In the genomic region with DNA sequence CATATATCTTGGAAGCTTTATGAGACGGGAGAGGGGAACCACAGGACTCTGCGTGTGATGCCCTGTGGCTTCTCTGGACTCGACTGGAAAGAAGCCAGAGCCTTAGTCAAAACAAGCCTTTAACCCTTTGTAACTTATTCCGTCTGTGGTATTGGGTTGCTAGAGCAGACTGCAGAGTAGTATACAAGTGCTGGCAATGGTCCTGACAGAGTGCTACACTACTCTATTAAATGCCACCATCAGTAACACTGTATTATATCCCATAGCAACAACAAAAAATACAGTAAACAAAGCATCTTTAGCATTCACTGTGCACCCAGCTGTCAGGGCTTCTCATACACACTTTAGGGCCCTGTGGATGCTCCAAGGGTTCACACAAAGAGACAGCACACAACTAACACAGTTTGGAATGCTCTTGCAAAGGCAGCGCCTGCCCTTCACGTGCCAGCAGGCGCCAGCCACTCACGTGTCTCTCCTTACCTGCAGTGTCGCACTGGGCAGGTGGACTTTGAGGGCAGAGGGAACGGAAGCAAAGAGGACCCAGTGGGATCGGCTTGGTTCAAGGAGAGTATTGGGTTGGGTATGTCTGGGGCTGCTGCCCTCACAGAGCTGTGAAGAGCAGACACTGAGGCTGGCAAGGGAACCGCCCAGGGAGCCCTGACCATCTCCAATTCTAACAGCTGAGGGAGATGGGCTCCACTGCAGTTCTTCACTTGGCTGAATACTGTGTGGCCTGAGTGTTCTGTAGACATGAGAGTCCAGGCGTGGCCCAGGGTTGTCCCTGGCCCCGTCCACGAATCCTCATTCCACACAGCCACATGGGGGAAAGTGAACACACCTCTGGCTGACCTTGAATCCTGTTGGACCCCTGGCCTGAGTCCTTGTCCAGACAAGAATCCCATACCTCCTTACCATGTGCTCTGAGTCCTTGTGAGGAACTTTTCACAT, we compare ENCODE assay signal across 19 mouse cellular contexts.
DNase-seq lines count a peak whose midpoint lies in the region; ATAC-seq and TF ChIP-seq lines count a peak whose summit lies in the region.
"Had no signal": no experiment of that assay in that cellular context is flagged by ENCODE, and none has a peak within 500 bp of the region (broad histone marks: within the 10 kb centered on the region; RNA-seq: fewer than 3 reads in every experiment).

No protein-coding gene starts in this region.

- no peak for TF ChIP-seq CTCF in midbrain, postnatal 0 days (IDR thresholded peaks at IDR 0.05)

- no peak for DNase-seq in forebrain, embryonic 10.5 days (ENCODE audit: extremely low spot score, low spot score)
- DNase-seq in hindbrain, embryonic 14.5 days (ENCODE audit: low spot score): peak; percentile 33
- DNase-seq in hindbrain, embryonic 11.5 days (ENCODE audit: low spot score): no peak
- DNase-seq in midbrain, postnatal 0 days (ENCODE audit: low spot score): no peak
- DNase-seq in right cerebral cortex, postnatal 4 days: no peak
- DNase-seq: gastrocnemius, adult 2 months; gastrocnemius, postnatal 36 days; heart, adult 2 months; thymus, adult 2 months; thymus, postnatal 36 days had no signal

- H3K36me3 ChIP-seq in forebrain, embryonic 13.5 days (ENCODE audit: poor library complexity, severe bottlenecking): no peaks in the 10 kb centered on the region
- no peaks in the 10 kb centered on the region for H3K36me3 ChIP-seq in forebrain, embryonic 10.5 days (replicated peaks)
- H3K36me3 ChIP-seq in hindbrain, embryonic 14.5 days (replicated peaks; ENCODE audit: control insufficient read depth, insufficient read depth): no peaks in the 10 kb centered on the region
- H3K36me3 ChIP-seq in hindbrain, embryonic 11.5 days (ENCODE audit: control insufficient read depth, insufficient read depth, low read length): no peaks in the 10 kb centered on the region
- no peaks in the 10 kb centered on the region for H3K36me3 ChIP-seq in midbrain, embryonic 13.5 days
- no peaks in the 10 kb centered on the region for H3K36me3 ChIP-seq in midbrain, postnatal 0 days (ENCODE audit: insufficient read depth, low read length)
- H3K36me3 ChIP-seq: embryonic facial prominence, embryonic 15.5 days; hindbrain, embryonic 15.5 days; intestine, embryonic 15.5 days; limb, embryonic 13.5 days; midbrain, embryonic 15.5 days had no signal

- ATAC-seq in forebrain, embryonic 13.5 days: peak; percentile 46
- ATAC-seq in hindbrain, embryonic 14.5 days (ENCODE audit: low FRiP score): peak; percentile 57; the same call in 1 of the 2 replicates
- ATAC-seq in hindbrain, embryonic 11.5 days (ENCODE audit: low FRiP score): no peak
- ATAC-seq in midbrain, embryonic 13.5 days: peak; percentile 10; the same call in 1 of the 2 replicates
- no peak for ATAC-seq in midbrain, postnatal 0 days (ENCODE audit: low FRiP score)
- ATAC-seq: intestine, embryonic 15.5 days had no signal

- H3K4me1 ChIP-seq in forebrain, embryonic 13.5 days: peaks cover 43% of the 10 kb centered on the region
- H3K4me1 ChIP-seq in forebrain, embryonic 10.5 days: peaks cover 43% of the 10 kb centered on the region
- peaks cover 8% of the 10 kb centered on the region; the same call in 1 of the 2 replicates for H3K4me1 ChIP-seq in hindbrain, embryonic 14.5 days (replicated peaks; ENCODE audit: control insufficient read depth, insufficient read depth, low read length)
- 0 out of 2 replicates have a peak, but pooled peaks cover 2% of the 10 kb centered on the region for H3K4me1 ChIP-seq in hindbrain, embryonic 11.5 days (replicated peaks; ENCODE audit: control insufficient read depth, insufficient read depth, low read length)
- peaks cover 25% of the 10 kb centered on the region for H3K4me1 ChIP-seq in midbrain, embryonic 13.5 days (replicated peaks)
- H3K4me1 ChIP-seq in midbrain, postnatal 0 days (ENCODE audit: insufficient read depth, low read length): 0 out of 2 replicates have a peak, but pooled peaks cover 5% of the 10 kb centered on the region
- H3K4me1 ChIP-seq: embryonic facial prominence, embryonic 15.5 days; intestine, embryonic 15.5 days; limb, embryonic 13.5 days had no signal

- no peak overlapping the region for H3K9ac ChIP-seq in forebrain, embryonic 13.5 days
- no peak overlapping the region for H3K9ac ChIP-seq in hindbrain, embryonic 14.5 days
- no peak overlapping the region for H3K9ac ChIP-seq in hindbrain, embryonic 11.5 days (ENCODE audit: low read depth, low read length)
- no peak overlapping the region for H3K9ac ChIP-seq in midbrain, embryonic 13.5 days (replicated peaks)
- no peak overlapping the region for H3K9ac ChIP-seq in midbrain, postnatal 0 days (replicated peaks; ENCODE audit: low read length, poor library complexity, severe bottlenecking)
- H3K9ac ChIP-seq: embryonic facial prominence, embryonic 15.5 days; hindbrain, embryonic 15.5 days; intestine, embryonic 15.5 days; limb, embryonic 13.5 days; midbrain, embryonic 15.5 days had no signal

- no peak overlapping the region for H3K4me3 ChIP-seq in forebrain, embryonic 13.5 days
- H3K4me3 ChIP-seq in forebrain, embryonic 10.5 days: no peak overlapping the region
- H3K4me3 ChIP-seq in hindbrain, embryonic 14.5 days (replicated peaks; ENCODE audit: low read length): no peak overlapping the region
- no peak overlapping the region for H3K4me3 ChIP-seq in hindbrain, embryonic 11.5 days (ENCODE audit: low read depth, low read length)
- H3K4me3 ChIP-seq in midbrain, embryonic 13.5 days (replicated peaks): no peak overlapping the region
- no peak overlapping the region for H3K4me3 ChIP-seq in midbrain, postnatal 0 days (ENCODE audit: low read depth, low read length)
- H3K4me3 ChIP-seq: embryonic facial prominence, embryonic 15.5 days; gastrocnemius, adult 2 months; heart, adult 2 months; hindbrain, embryonic 15.5 days; intestine, embryonic 15.5 days; limb, embryonic 13.5 days; midbrain, embryonic 15.5 days had no signal

- no peaks in the 10 kb centered on the region for H3K9me3 ChIP-seq in forebrain, embryonic 13.5 days (replicated peaks)
- H3K9me3 ChIP-seq in forebrain, embryonic 10.5 days: no peaks in the 10 kb centered on the region
- no peaks in the 10 kb centered on the region for H3K9me3 ChIP-seq in hindbrain, embryonic 14.5 days (ENCODE audit: control insufficient read depth, low read length)
- H3K9me3 ChIP-seq in hindbrain, embryonic 11.5 days (ENCODE audit: control insufficient read depth, low read length): no peaks in the 10 kb centered on the region
- H3K9me3 ChIP-seq in midbrain, embryonic 13.5 days: no peaks in the 10 kb centered on the region
- H3K9me3 ChIP-seq in midbrain, postnatal 0 days (ENCODE audit: low read length): no peaks in the 10 kb centered on the region
- H3K9me3 ChIP-seq: embryonic facial prominence, embryonic 15.5 days; hindbrain, embryonic 15.5 days; intestine, embryonic 15.5 days; limb, embryonic 13.5 days; midbrain, embryonic 15.5 days had no signal

- no peak overlapping the region for H3K4me2 ChIP-seq in forebrain, embryonic 13.5 days
- no peak overlapping the region for H3K4me2 ChIP-seq in hindbrain, embryonic 14.5 days (replicated peaks)
- no peak overlapping the region for H3K4me2 ChIP-seq in hindbrain, embryonic 11.5 days (replicated peaks; ENCODE audit: low read depth, low read length)
- H3K4me2 ChIP-seq in midbrain, embryonic 13.5 days (replicated peaks): no peak overlapping the region
- no peak overlapping the region for H3K4me2 ChIP-seq in midbrain, postnatal 0 days (ENCODE audit: low read depth, low read length, poor library complexity, severe bottlenecking)
- H3K4me2 ChIP-seq: embryonic facial prominence, embryonic 15.5 days; hindbrain, embryonic 15.5 days; intestine, embryonic 15.5 days; limb, embryonic 13.5 days; liver, embryonic 11.5 days; midbrain, embryonic 15.5 days had no signal

- H3K27ac ChIP-seq in forebrain, embryonic 13.5 days: no peak overlapping the region
- no peak overlapping the region for H3K27ac ChIP-seq in forebrain, embryonic 10.5 days
- H3K27ac ChIP-seq in hindbrain, embryonic 14.5 days: no peak overlapping the region
- no peak overlapping the region for H3K27ac ChIP-seq in hindbrain, embryonic 11.5 days (ENCODE audit: low read depth, low read length)
- no peak overlapping the region for H3K27ac ChIP-seq in midbrain, embryonic 13.5 days
- H3K27ac ChIP-seq in midbrain, postnatal 0 days (ENCODE audit: low read depth, low read length): no peak overlapping the region
- H3K27ac ChIP-seq: embryonic facial prominence, embryonic 15.5 days; gastrocnemius, adult 2 months; heart, adult 2 months; hindbrain, embryonic 15.5 days; intestine, embryonic 15.5 days; kidney, postnatal 0 days; limb, embryonic 13.5 days; midbrain, embryonic 15.5 days had no signal

- peaks cover 48% of the 10 kb centered on the region for H3K27me3 ChIP-seq in forebrain, embryonic 13.5 days
- peaks cover 68% of the 10 kb centered on the region for H3K27me3 ChIP-seq in forebrain, embryonic 10.5 days (ENCODE audit: poor library complexity, severe bottlenecking)
- H3K27me3 ChIP-seq in hindbrain, embryonic 14.5 days (ENCODE audit: control insufficient read depth, insufficient read depth, low read length): no peaks in the 10 kb centered on the region
- no peaks in the 10 kb centered on the region for H3K27me3 ChIP-seq in hindbrain, embryonic 11.5 days (ENCODE audit: control insufficient read depth, insufficient read depth, low read length)
- H3K27me3 ChIP-seq in midbrain, embryonic 13.5 days: peaks cover 14% of the 10 kb centered on the region
- no peaks in the 10 kb centered on the region for H3K27me3 ChIP-seq in midbrain, postnatal 0 days (ENCODE audit: insufficient read depth, low read length)
- H3K27me3 ChIP-seq: embryonic facial prominence, embryonic 15.5 days; hindbrain, embryonic 15.5 days; intestine, embryonic 15.5 days; limb, embryonic 13.5 days; midbrain, embryonic 15.5 days had no signal

- 76% methylated on average over 15 of the region's 15 CpGs for WGBS in forebrain, embryonic 13.5 days
- WGBS in forebrain, embryonic 10.5 days: 83% methylated on average over 15 of the region's 15 CpGs
- WGBS in hindbrain, embryonic 14.5 days: 77% methylated on average over 15 of the region's 15 CpGs
- 84% methylated on average over 15 of the region's 15 CpGs for WGBS in hindbrain, embryonic 11.5 days
- WGBS in midbrain, embryonic 13.5 days: 80% methylated on average over 15 of the region's 15 CpGs
- 73% methylated on average over 15 of the region's 15 CpGs for WGBS in midbrain, postnatal 0 days

Comparison
In these comparisons a context has a peak if more than half of its experiments do, and no peak if none do; other contexts are left out.
1. ATAC-seq: peak in forebrain, embryonic 13.5 days (single experiment), hindbrain, embryonic 14.5 days (single experiment) and midbrain, embryonic 13.5 days (single experiment); none in hindbrain, embryonic 11.5 days (single experiment) and midbrain, postnatal 0 days (single experiment).